Mouse (Mus musculus) limb, embryonic 14.5 days (tissue): ENCODE measurements at regions not wholly inside any gene's neighbourhood (a gene's known extent, or its start where the extent isn't known, plus 50 kb on each side); places are given as distances from the start of the nearest gene placed in this dataset.
"Not testable (repeated sequence)": the region's sequence is repeated elsewhere in the genome, so short reads cannot be mapped to it uniquely, and the experiment has no call there.

Experiments used
- ATAC-seq: fragments of 200-750 bp; cut with Nextera tagmentation; 2 replicates; pipeline ENCODE4 v1.8.0; 2017; ENCODE audit warnings: low read depth, moderate number of reproducible peaks, moderate TSS enrichment; ENCODE audit not compliant: low FRiP score
- DNase-seq: peaks from one replicate; pipeline ENCODE4 v3.0.0-alpha.2; 2015; ENCODE audit warnings: low spot score
- H3K27ac ChIP-seq: fragments of 300-500 bp; sonication (generic); replicated peaks from 2 replicates; pipeline ENCODE4 v1.5.1; 2014; ENCODE audit warnings: low read depth, mild to moderate bottlenecking, low read length, moderate library complexity, mixed read lengths
- H3K27me3 ChIP-seq: fragments of 300-500 bp; sonication (generic); 2 replicates; pipeline ENCODE4 v1.6.1; 2014; ENCODE audit warnings: low read length, mixed read lengths; ENCODE audit not compliant: control insufficient read depth, insufficient read depth
- H3K36me3 ChIP-seq: fragments of 300-500 bp; sonication (generic); 2 replicates; pipeline ENCODE4 v1.6.1; 2014; ENCODE audit warnings: mild to moderate bottlenecking, low read length, moderate library complexity, mixed read lengths; ENCODE audit not compliant: control insufficient read depth, insufficient read depth
- H3K4me1 ChIP-seq: fragments of 300-500 bp; sonication (generic); 2 replicates; pipeline ENCODE4 v1.6.1; 2014; ENCODE audit warnings: antibody characterized with exemption, low read length, mixed read lengths; ENCODE audit not compliant: control insufficient read depth, insufficient read depth
- H3K4me2 ChIP-seq: fragments of 300-500 bp; sonication (generic); replicated peaks from 2 replicates; pipeline ENCODE4 v1.6.1; 2014; ENCODE audit warnings: low read depth, mild to moderate bottlenecking, low read length, moderate library complexity; ENCODE audit not compliant: severe bottlenecking
- H3K4me3 ChIP-seq: fragments of 300-500 bp; sonication (generic); replicated peaks from 2 replicates; pipeline ENCODE4 v1.5.1; 2014; ENCODE audit warnings: low read length
- H3K9ac ChIP-seq: fragments of 300-500 bp; sonication (generic); 2 replicates; pipeline ENCODE4 v1.6.1; 2014; ENCODE audit warnings: mild to moderate bottlenecking, low read depth, low read length, moderate library complexity; ENCODE audit not compliant: severe bottlenecking
- H3K9me3 ChIP-seq: fragments of 300-500 bp; sonication (generic); 2 replicates; pipeline ENCODE4 v1.6.1; 2016; ENCODE audit warnings: low read length; ENCODE audit not compliant: control insufficient read depth
- POLR2A ChIP-seq: fragments of 200-500 bp; IDR thresholded peaks from 2 replicates; pipeline ENCODE4 v1.8.0; 2012; ENCODE audit warnings: inconsistent platforms, mild to moderate bottlenecking, moderate library complexity, borderline replicate concordance; ENCODE audit not compliant: insufficient read depth, insufficient read length; ENCODE audit errors: extremely low read depth
- WGBS: fragments of 180-500 bp; shearing (Covaris S2); extraction: QIAGEN DNeasy Blood & Tissue Kit; methylation state at CpG from one replicate; pipeline ENCODE4 v1.1.7; 2014; 5-methylcytosine and 5-hydroxymethylcytosine counted together

DNA sequence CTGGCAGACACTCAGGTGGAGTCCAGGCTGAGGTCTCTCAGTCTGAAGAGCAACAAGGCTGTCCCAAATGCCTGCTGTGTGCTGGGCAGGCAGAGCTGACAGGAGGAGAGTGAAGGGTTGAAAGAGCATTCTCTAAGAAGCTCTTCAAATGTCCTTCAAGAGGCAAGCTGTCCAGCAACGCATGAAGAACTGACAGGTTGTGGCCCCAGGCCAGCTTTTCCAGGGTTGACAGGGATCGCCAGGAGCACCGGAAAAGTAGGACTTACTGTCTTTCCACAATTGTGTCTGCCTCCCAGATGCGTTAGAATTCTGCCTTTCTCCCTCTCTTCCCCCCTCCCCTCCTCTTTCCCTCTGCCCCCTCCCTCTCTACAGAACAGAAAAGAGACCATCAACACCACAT, 282.1 kb downstream of the Etnk1 start:
- H3K9me3 ChIP-seq = no peaks in the 10 kb centered on the region; the same call in 1 of the 2 replicates
- no peaks in the 10 kb centered on the region for H3K36me3 ChIP-seq
- no peak for TF ChIP-seq POLR2A
- no peak for DNase-seq
- WGBS = 78% methylated on average over 4 of the region's 4 CpGs
- no peak overlapping the region for H3K27ac ChIP-seq
- ATAC-seq = no peak
- no peak overlapping the region for H3K4me2 ChIP-seq
- no peak overlapping the region for H3K4me3 ChIP-seq
- no peak overlapping the region for H3K9ac ChIP-seq
- H3K4me1 ChIP-seq = peaks cover 3% of the 10 kb centered on the region; the same call in 1 of the 2 replicates
- peaks cover 5% of the 10 kb centered on the region; the same call in 1 of the 2 replicates for H3K27me3 ChIP-seq

GRCm38 (mm10) chr6:143451869-143452268, 284.8 kb downstream of the Etnk1 start:
- WGBS = 93% methylated on average over 6 of the region's 6 CpGs
- H3K27me3 ChIP-seq = peaks cover under 1% of the 10 kb centered on the region; the same call in 1 of the 2 replicates
- no peak overlapping the region for H3K27ac ChIP-seq
- no peak overlapping the region for H3K9ac ChIP-seq
- H3K4me2 ChIP-seq = no peak overlapping the region
- no peaks in the 10 kb centered on the region for H3K36me3 ChIP-seq
- TF ChIP-seq POLR2A = no peak
- H3K9me3 ChIP-seq = no peaks in the 10 kb centered on the region; the same call in 1 of the 2 replicates
- DNase-seq (no peak), ATAC-seq (no peak)
- no peaks in the 10 kb centered on the region for H3K4me1 ChIP-seq
- H3K4me3 ChIP-seq = no peak overlapping the region

DNA sequence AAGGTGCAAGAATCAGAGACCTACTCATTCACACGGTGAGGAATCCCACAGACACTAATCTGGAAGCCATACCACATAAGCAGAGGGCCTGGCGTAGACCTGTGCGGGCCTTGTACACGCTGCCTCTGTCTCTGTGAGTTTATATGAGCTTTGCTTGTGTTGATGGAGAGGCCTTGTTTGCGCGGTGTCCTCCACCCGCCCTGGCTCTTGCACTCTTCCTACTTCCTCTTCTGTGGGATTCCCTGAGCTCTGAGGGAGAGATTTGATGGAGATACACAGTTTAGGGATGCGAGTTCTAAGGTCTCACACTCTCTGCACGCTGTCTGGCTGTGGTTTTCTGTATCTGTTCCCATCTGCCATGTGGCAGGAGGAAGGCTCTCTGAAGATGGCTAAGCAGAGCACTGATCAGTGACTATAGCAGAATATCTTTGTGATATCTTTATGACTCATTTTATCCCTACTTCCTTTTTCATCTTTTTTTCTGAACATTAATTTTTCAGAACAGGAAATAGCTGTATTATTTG, 287.7 kb downstream of the Etnk1 start:
- no peak overlapping the region for H3K4me2 ChIP-seq
- no peaks in the 10 kb centered on the region for H3K36me3 ChIP-seq
- TF ChIP-seq POLR2A = no peak
- no peak overlapping the region for H3K9ac ChIP-seq
- DNase-seq (no peak), ATAC-seq (no peak)
- H3K4me1 ChIP-seq = no peaks in the 10 kb centered on the region
- no peak overlapping the region for H3K4me3 ChIP-seq
- no peaks in the 10 kb centered on the region; the same call in 1 of the 2 replicates for H3K9me3 ChIP-seq
- H3K27me3 ChIP-seq = no peaks in the 10 kb centered on the region
- WGBS = 94% methylated on average over 9 of the region's 9 CpGs
- no peak overlapping the region for H3K27ac ChIP-seq

DNA sequence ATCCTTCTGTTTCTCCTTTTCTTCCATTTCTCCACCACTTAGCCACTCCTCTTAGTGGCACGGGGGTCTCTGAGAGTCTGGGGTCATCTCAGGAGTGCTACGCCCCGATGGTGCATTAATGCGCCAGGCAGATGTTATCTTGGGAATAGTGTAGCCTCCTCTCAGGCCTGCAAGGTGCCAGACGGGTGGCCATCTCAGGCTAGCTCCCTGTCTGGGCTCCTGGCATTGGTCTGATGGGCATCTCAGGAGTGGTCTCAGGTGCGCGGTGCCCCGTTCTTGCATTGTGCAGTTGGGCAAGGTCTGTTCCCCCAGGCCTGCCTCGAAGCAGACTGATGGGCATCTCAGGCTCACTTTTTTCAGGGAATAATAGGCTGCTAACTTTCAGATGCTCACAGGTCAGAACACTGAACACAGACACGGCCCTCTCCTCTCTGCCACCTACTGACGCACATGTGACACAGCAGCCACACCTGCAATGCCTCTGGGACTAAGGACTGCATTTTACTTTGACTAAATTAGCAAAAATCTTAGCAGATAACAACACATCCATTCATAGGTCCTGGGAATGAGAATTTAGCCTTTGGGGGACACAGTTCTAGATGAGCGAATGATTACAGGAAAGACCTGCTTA, 298.0 kb downstream of the Etnk1 start:
- Histone ChIP-seq H3K4me1 (no peaks in the 10 kb centered on the region), H3K9ac (no peak overlapping the region), H3K4me3 (no peak overlapping the region), H3K9me3 (no peaks in the 10 kb centered on the region), H3K36me3 (no peaks in the 10 kb centered on the region), H3K27me3 (no peaks in the 10 kb centered on the region), H3K4me2 (no peak overlapping the region), H3K27ac (no peak overlapping the region)
- DNase-seq (no peak), ATAC-seq (no peak)
- 79% methylated on average over 12 of the region's 12 CpGs for WGBS
- TF ChIP-seq POLR2A = no peak

DNA sequence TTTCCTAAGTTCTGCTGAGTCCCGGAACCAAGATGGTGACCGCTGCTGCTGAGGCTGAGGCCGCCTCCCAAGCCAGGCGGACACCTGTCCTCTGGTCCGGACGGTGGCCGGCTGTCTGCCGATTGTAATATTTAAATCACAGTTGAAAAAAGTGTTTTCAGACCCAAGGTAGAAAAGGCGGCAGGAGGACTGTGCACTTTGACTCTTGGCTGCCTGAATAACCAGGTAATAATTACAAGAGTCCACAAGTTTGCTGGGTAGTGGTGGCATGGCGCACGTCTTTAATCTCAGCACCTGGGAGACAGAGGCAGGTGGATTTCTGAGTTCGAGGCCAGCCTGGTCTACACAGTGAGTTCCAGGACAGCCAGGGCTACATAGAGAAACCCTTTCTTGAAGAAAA, 305.7 kb downstream of the Etnk1 start:
- not testable (repeated sequence) for ATAC-seq, DNase-seq, H3K27me3 ChIP-seq, H3K36me3 ChIP-seq, H3K4me1 ChIP-seq, H3K27ac ChIP-seq, H3K4me2 ChIP-seq, H3K4me3 ChIP-seq, H3K9ac ChIP-seq, H3K9me3 ChIP-seq
- 97% methylated on average over 10 of the region's 12 CpGs for WGBS
